Mouse (Mus musculus): ENCODE measurements around the gene Smarcb1. TPM values are rescaled to one million over a fixed set of nuclear protein-coding genes. Genes with fewer than 3 reads are reported as not detected.
"Not testable (repeated sequence)": the region's sequence is repeated elsewhere in the genome, so short reads cannot be mapped to it uniquely, and the experiment has no call there.

Smarcb1 gene
- polyA plus RNA-seq, 1 experiment from 2014 or later, result 294 TPM

GRCm38 (mm10) chr10:75878836-75879235 lies 42.6 kb downstream of the Smarcb1 start:
- DNase-seq (ENCODE audit: low spot score), result no peak
- no peaks in the 10 kb centered on the region for H3K36me3 ChIP-seq
- no peak overlapping the region for H3K27ac ChIP-seq (replicated peaks)
- H3K9me3 ChIP-seq (replicated peaks), result no peaks in the 10 kb centered on the region
- WGBS, result 90% methylated on average over 3 of the region's 3 CpGs
- H3K4me1 ChIP-seq, result peaks cover 29% of the 10 kb centered on the region
- peaks cover 7% of the 10 kb centered on the region; the same call in 1 of the 2 replicates for H3K27me3 ChIP-seq (ENCODE audit: low read depth, poor library complexity, severe bottlenecking)
- no peak overlapping the region for H3K4me3 ChIP-seq

DNA sequence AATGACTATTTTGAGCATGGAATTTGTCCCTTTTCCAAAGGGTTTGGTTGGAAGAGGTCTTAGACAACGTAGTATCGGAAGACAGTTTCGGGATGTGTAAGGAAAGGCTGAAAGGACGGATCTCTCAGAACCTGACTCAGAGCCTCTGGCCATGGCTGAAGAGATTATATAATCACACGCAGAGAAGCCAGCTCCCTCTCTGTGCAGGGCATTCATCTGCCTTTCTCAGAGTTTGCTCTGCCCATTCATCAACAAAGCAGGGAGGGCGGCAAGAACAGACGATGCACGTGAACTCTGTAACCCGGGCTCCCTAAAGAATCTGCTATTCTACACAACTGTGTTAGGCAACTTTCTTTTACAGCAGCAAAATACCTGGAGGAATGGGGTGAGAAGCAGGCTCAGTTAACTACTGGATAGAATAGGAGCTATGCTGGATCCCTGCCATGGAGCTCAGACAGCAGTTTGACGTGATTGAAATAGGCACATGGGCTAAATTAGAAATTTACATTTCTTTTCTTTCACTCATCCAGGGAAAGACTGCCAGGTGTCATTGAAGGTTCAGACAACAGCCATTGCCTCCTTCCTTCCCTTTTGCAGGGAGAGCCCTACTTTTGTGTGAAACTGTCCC lies 47.8 kb downstream of the Smarcb1 start:
- Histone ChIP-seq H3K27ac (replicated peaks) (peak overlapping the region; percentile 92), H3K36me3 (no peaks in the 10 kb centered on the region), H3K4me3 (peak overlapping the region; percentile 48), H3K27me3 (ENCODE audit: low read depth, poor library complexity, severe bottlenecking) (no peaks in the 10 kb centered on the region), H3K9me3 (replicated peaks) (no peaks in the 10 kb centered on the region), H3K4me1 (peaks cover 24% of the 10 kb centered on the region)
- 22% methylated on average over 10 of the region's 10 CpGs for WGBS
- peak; percentile 56 for DNase-seq (ENCODE audit: low spot score)

DNA sequence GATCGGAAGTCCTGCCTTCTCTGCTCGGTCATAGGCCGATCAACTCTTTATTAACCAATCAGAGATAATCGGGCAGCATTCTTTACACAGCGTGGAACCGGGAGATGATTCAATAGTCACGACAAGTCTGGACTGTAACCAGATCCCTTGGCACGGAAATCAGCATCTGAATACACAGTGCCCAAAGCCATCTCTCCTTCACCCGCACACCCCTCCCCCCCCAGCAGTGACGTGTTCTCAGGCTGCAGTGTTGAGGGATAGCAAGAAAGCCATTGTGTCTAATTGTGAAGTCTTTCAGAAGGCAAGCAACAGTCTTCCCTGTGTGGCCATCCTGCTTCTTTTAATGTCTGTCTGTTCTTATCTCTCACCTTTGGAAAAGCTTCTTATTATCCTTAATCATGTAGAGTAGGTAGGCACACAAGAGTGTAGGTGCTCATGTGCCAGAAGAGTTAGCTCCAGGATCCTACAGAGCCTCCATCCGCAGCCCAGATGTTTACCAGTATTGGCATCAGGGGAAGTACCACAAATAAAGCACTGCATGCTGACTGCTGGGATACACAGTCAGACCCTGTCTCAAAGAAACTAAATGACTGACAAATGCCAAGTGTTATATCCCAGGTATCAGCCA lies 48.4 kb downstream of the Smarcb1 start:
- 2% methylated on average over 11 of the region's 11 CpGs for WGBS
- peak; percentile 89 for DNase-seq (ENCODE audit: low spot score)

GRCm38 (mm10) chr10:75872025-75872914 lies 49.1 kb downstream of the Smarcb1 start:
- Histone ChIP-seq H3K9me3 (replicated peaks) (no peaks in the 10 kb centered on the region), H3K4me3 (peak overlapping the region; percentile 48), H3K27me3 (ENCODE audit: low read depth, poor library complexity, severe bottlenecking) (no peaks in the 10 kb centered on the region), H3K27ac (replicated peaks) (peak overlapping the region; percentile 92), H3K4me1 (peaks cover 24% of the 10 kb centered on the region), H3K36me3 (no peaks in the 10 kb centered on the region)
- 40% methylated on average over 10 of the region's 10 CpGs for WGBS
- DNase-seq (ENCODE audit: low spot score), result no peak

More for the DNA sequence above, 48.4 kb downstream of the Smarcb1 start:
- Histone ChIP-seq H3K4me1 (peaks cover 24% of the 10 kb centered on the region), H3K27ac (replicated peaks) (peak overlapping the region; percentile 92), H3K4me3 (peak overlapping the region; percentile 48), H3K27me3 (ENCODE audit: low read depth, poor library complexity, severe bottlenecking) (no peaks in the 10 kb centered on the region), H3K9me3 (replicated peaks) (no peaks in the 10 kb centered on the region), H3K36me3 (no peaks in the 10 kb centered on the region)

DNA sequence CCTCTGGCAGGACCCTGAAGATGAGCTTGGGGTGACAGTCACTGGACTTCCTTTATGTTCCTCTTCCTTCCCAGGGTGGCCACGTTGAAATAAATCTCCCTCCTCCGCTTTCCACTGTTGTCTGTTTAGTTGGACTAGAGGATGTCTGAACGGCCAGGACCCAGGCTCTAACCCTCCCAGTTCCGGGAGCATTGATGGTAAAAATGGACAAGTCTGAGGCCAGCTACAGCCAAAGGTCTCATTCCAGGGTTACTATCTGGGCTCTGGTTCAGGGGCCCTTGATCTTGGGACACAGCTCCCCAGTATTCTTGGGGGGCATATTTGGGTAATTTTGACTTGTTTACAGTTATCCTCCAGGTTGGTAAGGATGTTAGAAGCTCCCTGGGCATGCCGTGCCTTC lies 59.8 kb downstream of the Smarcb1 start:
- Histone ChIP-seq H3K27ac (replicated peaks) (peak overlapping the region; percentile 100), H3K36me3 (peaks cover 26% of the 10 kb centered on the region), H3K9me3 (replicated peaks) (no peaks in the 10 kb centered on the region; the same call in 1 of the 2 replicates), H3K4me1 (peaks cover 38% of the 10 kb centered on the region), H3K27me3 (ENCODE audit: low read depth, poor library complexity, severe bottlenecking) (no peaks in the 10 kb centered on the region), H3K4me3 (no peak overlapping the region)
- WGBS, result 53% methylated on average over 5 of the region's 5 CpGs
- DNase-seq (ENCODE audit: low spot score), result no peak

GRCm38 (mm10) chr10:75860746-75861145 lies 60.7 kb downstream of the Smarcb1 start:
- peak overlapping the region; percentile 91 for H3K4me3 ChIP-seq
- H3K36me3 ChIP-seq, result peaks cover 34% of the 10 kb centered on the region
- no peaks in the 10 kb centered on the region for H3K27me3 ChIP-seq (ENCODE audit: low read depth, poor library complexity, severe bottlenecking)
- no peak for DNase-seq (ENCODE audit: low spot score)
- no peaks in the 10 kb centered on the region; the same call in 1 of the 2 replicates for H3K9me3 ChIP-seq (replicated peaks)
- WGBS, result 26% methylated on average over 7 of the region's 7 CpGs
- peak overlapping the region; percentile 100 for H3K27ac ChIP-seq (replicated peaks)
- peaks cover 38% of the 10 kb centered on the region for H3K4me1 ChIP-seq

DNA sequence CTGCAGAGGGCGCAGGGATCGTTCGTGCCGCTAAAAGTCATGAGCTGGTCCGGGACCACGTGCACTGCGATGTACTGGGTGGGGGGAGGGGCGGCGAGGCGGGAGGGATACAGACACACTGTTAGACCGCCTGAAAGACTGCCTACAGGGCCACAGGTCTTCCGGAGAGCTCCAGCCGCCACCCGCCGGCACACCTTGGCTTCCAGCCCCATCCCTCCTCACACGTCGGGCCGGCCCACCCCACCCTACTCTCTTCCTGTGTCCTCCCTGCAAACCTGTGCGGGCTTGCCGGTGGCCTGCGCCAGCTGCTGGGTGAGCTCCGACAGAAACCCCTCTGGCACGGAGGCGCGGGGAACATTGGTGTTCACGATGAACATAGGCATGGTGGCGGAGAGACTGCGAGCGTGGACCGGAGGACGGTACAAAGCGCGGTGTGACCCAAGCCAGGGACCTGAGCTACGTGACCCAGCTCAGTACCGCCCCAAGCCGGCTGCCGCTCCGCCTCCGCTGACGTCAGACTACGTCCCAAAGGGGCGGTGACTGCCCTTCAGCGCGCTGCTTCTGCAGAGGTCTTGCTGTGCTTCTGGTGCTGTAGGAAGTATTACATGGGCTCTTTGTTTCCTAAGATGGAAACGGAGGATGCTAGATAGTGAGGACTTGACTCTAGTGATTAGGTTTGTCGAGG lies 61.5 kb downstream of the Smarcb1 start, which contains the start of gene Mif:
Gene Mif, minus strand, starts transcription at position 455 of the 685 bp plus-strand sequence.
- peaks cover 36% of the 10 kb centered on the region for H3K36me3 ChIP-seq
- H3K27me3 ChIP-seq (ENCODE audit: low read depth, poor library complexity, severe bottlenecking); H3K9me3 ChIP-seq (replicated peaks): not testable (repeated sequence)
- peaks cover 38% of the 10 kb centered on the region for H3K4me1 ChIP-seq
- H3K27ac ChIP-seq (replicated peaks), result peak within 1 kb of the TSS; percentile 100
- under 1% methylated on average over 46 of the region's 46 CpGs for WGBS
- H3K4me3 ChIP-seq, result peak within 1 kb of the TSS; percentile 91
- peak; percentile 94 for DNase-seq (ENCODE audit: low spot score)

DNA sequence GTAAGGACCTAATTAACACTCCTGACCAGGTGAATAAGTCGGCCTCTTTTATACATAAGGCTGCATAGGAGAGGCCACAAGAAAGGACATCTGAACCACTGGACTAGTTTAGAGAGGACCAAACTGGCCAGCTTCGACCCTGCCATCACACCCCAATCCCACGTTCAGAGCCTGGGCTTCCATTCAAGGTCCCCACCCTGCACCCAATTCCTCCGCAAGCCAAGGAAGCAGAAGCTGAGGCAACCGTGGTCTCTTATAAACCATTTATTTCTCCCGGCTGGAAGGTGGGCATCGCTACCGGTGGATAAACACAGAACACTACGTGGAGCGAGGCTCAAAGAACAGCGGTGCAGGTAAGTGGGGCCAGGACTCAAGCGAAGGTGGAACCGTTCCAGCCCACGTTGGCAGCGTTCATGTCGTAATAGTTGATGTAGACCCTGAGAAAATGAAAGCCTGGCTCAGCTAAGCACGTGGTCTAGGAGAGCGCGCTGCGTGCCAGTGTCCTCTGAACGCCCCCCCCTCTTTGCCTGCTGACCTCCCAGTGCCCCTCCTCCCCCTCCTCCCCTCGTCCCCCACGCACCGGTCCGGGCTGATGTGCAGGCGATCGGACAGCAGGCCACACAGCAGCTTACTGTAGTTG lies 62.2 kb downstream of the Smarcb1 start:
- WGBS, result 3% methylated on average over 27 of the region's 27 CpGs
- H3K4me1 ChIP-seq, result peaks cover 38% of the 10 kb centered on the region
- peak overlapping the region; percentile 100 for H3K27ac ChIP-seq (replicated peaks)
- H3K9me3 ChIP-seq (replicated peaks), result no peaks in the 10 kb centered on the region; the same call in 1 of the 2 replicates
- peak; percentile 79 for DNase-seq (ENCODE audit: low spot score)
- no peaks in the 10 kb centered on the region for H3K27me3 ChIP-seq (ENCODE audit: low read depth, poor library complexity, severe bottlenecking)
- peak overlapping the region; percentile 91 for H3K4me3 ChIP-seq
- peaks cover 36% of the 10 kb centered on the region for H3K36me3 ChIP-seq

DNA sequence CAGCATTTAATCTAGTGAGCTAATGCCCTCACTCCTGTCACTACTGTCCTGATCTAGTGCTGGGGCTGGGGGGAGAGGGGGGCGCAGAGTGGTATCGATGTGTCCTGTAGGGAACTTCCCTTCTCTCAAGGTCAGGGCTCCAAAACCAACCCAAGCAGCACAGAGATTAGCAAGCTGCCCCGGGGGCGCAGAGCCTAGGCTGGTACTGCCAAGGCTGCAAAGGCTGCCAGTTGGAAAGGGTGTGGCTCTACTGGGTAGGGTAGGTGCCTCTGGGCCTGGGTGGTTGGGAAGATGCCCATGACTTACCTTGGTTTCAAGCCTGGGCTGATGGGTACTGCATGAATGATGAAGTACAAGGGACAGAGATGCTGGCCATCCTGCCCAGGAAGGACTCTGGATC lies 63.8 kb downstream of the Smarcb1 start:
- no peaks in the 10 kb centered on the region for H3K27me3 ChIP-seq (ENCODE audit: low read depth, poor library complexity, severe bottlenecking)
- H3K9me3 ChIP-seq (replicated peaks), result no peaks in the 10 kb centered on the region; the same call in 1 of the 2 replicates
- no peak for DNase-seq (ENCODE audit: low spot score)
- peaks cover 36% of the 10 kb centered on the region for H3K36me3 ChIP-seq
- peaks cover 38% of the 10 kb centered on the region for H3K4me1 ChIP-seq
- H3K27ac ChIP-seq (replicated peaks), result no peak overlapping the region; the same call in 1 of the 2 replicates
- peak overlapping the region; percentile 91; the same call in 1 of the 2 replicates for H3K4me3 ChIP-seq
- 92% methylated on average over 4 of the region's 4 CpGs for WGBS

DNA sequence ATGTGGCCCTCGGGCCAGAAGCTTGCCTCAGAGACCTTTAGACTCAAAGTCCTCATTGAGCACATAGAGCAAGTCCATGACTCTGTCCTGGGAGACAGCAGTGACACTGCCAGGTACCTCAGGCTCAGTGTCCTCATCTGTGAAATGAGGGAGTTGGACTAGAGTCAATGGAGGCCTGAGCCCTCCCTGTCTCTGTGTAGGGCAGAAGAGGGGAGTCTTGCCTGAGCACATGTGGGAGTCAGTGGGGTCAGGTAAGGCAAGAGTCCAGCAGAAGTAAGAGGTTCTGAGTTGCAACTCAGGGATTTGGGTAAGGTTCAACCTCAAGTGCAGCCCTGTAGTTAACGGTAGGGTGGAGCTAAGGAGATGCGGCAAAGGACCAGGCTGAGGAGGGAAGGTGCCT lies 64.4 kb downstream of the Smarcb1 start:
- H3K27me3 ChIP-seq (ENCODE audit: low read depth, poor library complexity, severe bottlenecking), result no peaks in the 10 kb centered on the region
- H3K4me3 ChIP-seq, result no peak overlapping the region
- no peak overlapping the region for H3K27ac ChIP-seq (replicated peaks)
- no peak for DNase-seq (ENCODE audit: low spot score)
- 90% methylated on average over 3 of the region's 3 CpGs for WGBS
- peaks cover 36% of the 10 kb centered on the region for H3K36me3 ChIP-seq
- H3K4me1 ChIP-seq, result peaks cover 38% of the 10 kb centered on the region
- H3K9me3 ChIP-seq (replicated peaks), result no peaks in the 10 kb centered on the region

DNA sequence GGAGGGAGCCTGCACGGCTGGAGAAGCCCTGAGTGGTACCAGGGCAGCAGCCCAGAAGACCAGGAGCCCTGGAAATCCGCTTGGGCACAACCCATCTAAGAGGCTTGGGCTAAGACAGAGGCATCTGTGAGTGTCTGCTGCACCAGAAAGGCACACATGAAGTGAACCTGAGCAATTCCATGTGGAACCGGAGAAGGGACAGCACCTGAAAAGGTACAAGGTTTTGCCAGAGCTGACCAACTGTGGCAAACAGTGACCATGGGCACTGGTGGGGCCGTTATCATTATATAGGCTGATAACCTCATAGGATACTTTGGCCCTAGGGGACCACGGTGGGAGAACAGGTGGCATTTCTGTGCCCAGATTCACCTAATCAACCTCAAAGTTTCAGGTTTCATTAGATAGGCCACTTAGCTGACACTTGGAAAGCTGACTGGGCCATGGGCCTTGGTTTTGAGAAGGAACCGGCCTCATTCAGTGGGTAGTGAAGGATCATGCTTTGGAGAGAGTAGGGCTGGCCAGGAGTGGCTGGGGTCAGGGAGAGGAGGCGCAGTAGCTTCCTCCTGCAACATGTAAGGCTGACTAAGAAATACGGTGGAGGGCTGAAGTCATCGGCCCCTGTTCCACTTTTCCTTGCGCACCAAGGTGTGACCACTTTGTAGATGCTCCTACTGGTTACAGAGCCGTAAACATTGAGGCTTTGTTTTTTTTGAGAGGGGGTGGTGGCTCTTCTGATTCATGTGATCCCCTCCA lies 65.1 kb downstream of the Smarcb1 start:
- H3K4me3 ChIP-seq, result no peak overlapping the region
- 0 out of 2 replicates have a peak, but pooled peaks cover under 1% of the 10 kb centered on the region for H3K27me3 ChIP-seq (ENCODE audit: low read depth, poor library complexity, severe bottlenecking)
- no peaks in the 10 kb centered on the region for H3K9me3 ChIP-seq (replicated peaks)
- H3K27ac ChIP-seq (replicated peaks), result no peak overlapping the region
- WGBS, result 86% methylated on average over 11 of the region's 11 CpGs
- peaks cover 36% of the 10 kb centered on the region for H3K36me3 ChIP-seq
- DNase-seq (ENCODE audit: low spot score), result no peak
- H3K4me1 ChIP-seq, result peaks cover 38% of the 10 kb centered on the region
